In genomic region chr7:92483346-92483745, GRCm38 (mm10) we compare ENCODE assay signal across 18 mouse cellular contexts.
"Had no signal": no experiment of that assay in that cellular context is flagged by ENCODE, and none has a peak within 500 bp of the region (broad histone marks: within the 10 kb centered on the region; RNA-seq: fewer than 3 reads in every experiment).

No protein-coding gene starts in this region.

- DNase-seq: liver, postnatal 0 days; lung, embryonic 14.5 days; lung, postnatal 10 days; lung, postnatal 4 days; retina, postnatal 1 day; right cerebral cortex, adult 18-20 months; right cerebral cortex, postnatal 25 days; right cerebral cortex, postnatal 4 days; spleen, adult 18-20 months; thymus, adult 18-20 months; thymus, postnatal 14 days; thymus, postnatal 36 days had no signal

- H3K27me3 ChIP-seq: liver, embryonic 15.5 days; megakaryocyte, embryonic 14.5 days; neural tube, embryonic 13.5 days; neural tube, embryonic 15.5 days had no signal

- H3K36me3 ChIP-seq: liver, embryonic 15.5 days; neural tube, embryonic 13.5 days; neural tube, embryonic 15.5 days had no signal

- H3K4me1 ChIP-seq: liver, embryonic 15.5 days; neural tube, embryonic 13.5 days; neural tube, embryonic 15.5 days had no signal

- H3K27ac ChIP-seq: liver, embryonic 15.5 days; neural tube, embryonic 13.5 days; neural tube, embryonic 15.5 days had no signal

- H3K4me3 ChIP-seq: liver, embryonic 15.5 days; megakaryocyte, embryonic 14.5 days; myocyte; neural tube, embryonic 13.5 days; neural tube, embryonic 15.5 days had no signal

- ATAC-seq: liver, postnatal 0 days had no signal

- H3K9me3 ChIP-seq: liver, embryonic 15.5 days; neural tube, embryonic 13.5 days; neural tube, embryonic 15.5 days had no signal

- H3K4me2 ChIP-seq: liver, embryonic 15.5 days; lung, embryonic 14.5 days; midbrain, embryonic 11.5 days; neural tube, embryonic 13.5 days; neural tube, embryonic 15.5 days had no signal

- H3K9ac ChIP-seq: liver, embryonic 15.5 days; liver, postnatal 0 days; lung, embryonic 14.5 days; neural tube, embryonic 13.5 days; neural tube, embryonic 15.5 days had no signal
